ENCODE assay signal across 8 mouse cellular contexts in genomic region chr4:155491529-155492130, GRCm38 (mm10). TPM values are rescaled to one million over a fixed set of nuclear protein-coding genes. Genes with fewer than 3 reads are reported as not detected.
DNase-seq lines count a peak whose midpoint lies in the region; ATAC-seq and TF ChIP-seq lines count a peak whose summit lies in the region.

No protein-coding gene starts in this region.

- H3K4me2 ChIP-seq in embryonic facial prominence, embryonic 15.5 days (replicated peaks), result peak overlapping the region; percentile 81
- peak overlapping the region; percentile 72 for H3K4me2 ChIP-seq in limb, embryonic 13.5 days (replicated peaks)
- H3K4me2 ChIP-seq in neural tube, embryonic 11.5 days (ENCODE audit: low read depth), result peak overlapping the region; percentile 86

- peak overlapping the region; percentile 99 for H3ac ChIP-seq in C2C12 (ENCODE audit: control insufficient read depth, insufficient read length, low read depth)

- peak; percentile 96 for DNase-seq in heart, adult 11 months
- no peak for DNase-seq in heart, postnatal 10 days
- peak; percentile 70 for DNase-seq in neural tube, embryonic 11.5 days (ENCODE audit: low spot score)
- no peak for DNase-seq in gastrocnemius, postnatal 4 days (ENCODE audit: low spot score in 2 of 2)
- DNase-seq in spleen, postnatal 14 days (ENCODE audit: low spot score in 2 of 2), result no peak

- peak overlapping the region; percentile 91 for H3K9ac ChIP-seq in embryonic facial prominence, embryonic 15.5 days
- peak overlapping the region; percentile 100 for H3K9ac ChIP-seq in limb, embryonic 13.5 days
- peak overlapping the region; percentile 98 for H3K9ac ChIP-seq in neural tube, embryonic 11.5 days (ENCODE audit: low read length)

- H3K4me3 ChIP-seq in C2C12 (ENCODE audit: insufficient read depth, poor library complexity, severe bottlenecking), result peak overlapping the region; percentile 100
- H3K4me3 ChIP-seq in embryonic facial prominence, embryonic 15.5 days (replicated peaks), result peak overlapping the region; percentile 72
- peak overlapping the region; percentile 99 for H3K4me3 ChIP-seq in limb, embryonic 13.5 days
- peak overlapping the region; percentile 100 for H3K4me3 ChIP-seq in neural tube, embryonic 11.5 days (ENCODE audit: low read depth, low read length)

- peak; percentile 48 for ATAC-seq in embryonic facial prominence, embryonic 15.5 days (ENCODE audit: insufficient number of reproducible peaks, low FRiP score, low TSS enrichment, low read depth)
- ATAC-seq in limb, embryonic 13.5 days (ENCODE audit: low FRiP score, low read depth), result peak; percentile 48
- peak; percentile 76 for ATAC-seq in neural tube, embryonic 11.5 days (ENCODE audit: insufficient read depth, low FRiP score, low TSS enrichment)

- under 1% methylated on average over 54 of the region's 54 CpGs for WGBS in embryonic facial prominence, embryonic 15.5 days
- WGBS in limb, embryonic 13.5 days, result under 1% methylated on average over 50 of the region's 54 CpGs
- WGBS in neural tube, embryonic 11.5 days, result 0% methylated on average over 49 of the region's 54 CpGs

- intact Hi-C loops in heart, postnatal 10 days (cut with DNase I), result loop anchor here (2.0 kb wide), 1 partner anchor 73 kb away; no protein-coding TSS in a partner anchor

- H3K4me1 ChIP-seq in embryonic facial prominence, embryonic 15.5 days, result peaks cover 41% of the 10 kb centered on the region
- peaks cover 49% of the 10 kb centered on the region for H3K4me1 ChIP-seq in limb, embryonic 13.5 days
- H3K4me1 ChIP-seq in neural tube, embryonic 11.5 days (ENCODE audit: control insufficient read depth, insufficient read depth, low read length), result peaks cover 14% of the 10 kb centered on the region

- no peaks in the 10 kb centered on the region for H3K9me3 ChIP-seq in embryonic facial prominence, embryonic 15.5 days (replicated peaks)
- H3K9me3 ChIP-seq in limb, embryonic 13.5 days, result no peaks in the 10 kb centered on the region
- H3K9me3 ChIP-seq in neural tube, embryonic 11.5 days (ENCODE audit: control insufficient read depth, low read length), result no peaks in the 10 kb centered on the region

- peaks cover 58% of the 10 kb centered on the region for H3K79me2 ChIP-seq in C2C12 (ENCODE audit: control insufficient read depth, insufficient read depth)

- H3K36me3 ChIP-seq in C2C12 (ENCODE audit: control insufficient read depth, insufficient read depth), result peaks cover 8% of the 10 kb centered on the region
- H3K36me3 ChIP-seq in embryonic facial prominence, embryonic 15.5 days, result no peaks in the 10 kb centered on the region
- H3K36me3 ChIP-seq in limb, embryonic 13.5 days, result 0 out of 2 replicates have a peak, but pooled peaks cover 3% of the 10 kb centered on the region
- H3K36me3 ChIP-seq in neural tube, embryonic 11.5 days (ENCODE audit: control insufficient read depth, insufficient read depth, low read length), result no peaks in the 10 kb centered on the region

- H3K79me3 ChIP-seq in C2C12 (ENCODE audit: low read depth), result peaks cover 53% of the 10 kb centered on the region

- H3K27ac ChIP-seq in embryonic facial prominence, embryonic 15.5 days (replicated peaks), result peak overlapping the region; percentile 89
- peak overlapping the region; percentile 95 for H3K27ac ChIP-seq in limb, embryonic 13.5 days
- peak overlapping the region; percentile 90 for H3K27ac ChIP-seq in neural tube, embryonic 11.5 days (ENCODE audit: low read depth, low read length)

- no peak for TF ChIP-seq CTCF in C2C12 (IDR thresholded peaks at IDR 0.05; ENCODE audit: control insufficient read depth, insufficient read depth, insufficient read length)

- no peaks in the 10 kb centered on the region for H3K27me3 ChIP-seq in C2C12 (ENCODE audit: control insufficient read depth, insufficient read depth, insufficient read length)
- H3K27me3 ChIP-seq in embryonic facial prominence, embryonic 15.5 days, result no peaks in the 10 kb centered on the region
- no peaks in the 10 kb centered on the region for H3K27me3 ChIP-seq in limb, embryonic 13.5 days
- no peaks in the 10 kb centered on the region for H3K27me3 ChIP-seq in neural tube, embryonic 11.5 days (ENCODE audit: control insufficient read depth, insufficient read depth, low read length)

TF ChIP-seq in C2C12, 6 proteins besides CTCF, POLR2A, EP300 and RAD21:
- TF ChIP-seq FOSL1 (IDR thresholded peaks at IDR 0.05; ENCODE audit: insufficient read depth, low read length, poor library complexity, severe bottlenecking) (no peak), CEBPB (IDR thresholded peaks at IDR 0.05; ENCODE audit: low read depth) (no peak), MYOG (IDR thresholded peaks at IDR 0.05; ENCODE audit: control insufficient read depth, extremely low read depth, insufficient read length) (no peak), USF1 (IDR thresholded peaks at IDR 0.05; ENCODE audit: low read depth) (no peak), MAX (IDR thresholded peaks at IDR 0.05) (no peak), MYOD1 (IDR thresholded peaks at IDR 0.05; ENCODE audit: control insufficient read depth, insufficient read length, low read depth) (no peak)

RNA-seq across cellular contexts. Expression of gene Gnb1, which starts 0.5 kb away (rescaled TPM):
- total RNA-seq in heart, postnatal 10 days (2021), result 100 to 1,000 TPM; 309 to 321 TPM
- 338 TPM for polyA plus RNA-seq in C2C12 (2012; fragmentation: generic; extraction: Trizol)
- polyA plus RNA-seq in embryonic facial prominence, embryonic 15.5 days (2015; fragmentation: Nextera tagmentation; extraction: Ambion mirVana), result 445 and 456 TPM in 2 replicates
- 506 and 533 TPM in 2 replicates for polyA plus RNA-seq in limb, embryonic 13.5 days (2015; fragmentation: Nextera tagmentation; extraction: Ambion mirVana)
- polyA plus RNA-seq in neural tube, embryonic 11.5 days (2014; fragmentation: Nextera tagmentation; extraction: Ambion mirVana), result 778 and 796 TPM in 2 replicates
- 100 to 1,000 TPM; 272 to 286 TPM for total RNA-seq in gastrocnemius, postnatal 4 days (2021)

RNA-seq across cellular contexts. Expression of gene Tmem52, which starts 22.7 kb away (rescaled TPM):
- total RNA-seq in heart, postnatal 10 days (2021), result 1 to 10 TPM in 1 of 2 experiments, not detected in 1; 2.2 TPM
- not detected for polyA plus RNA-seq in C2C12 (2012; fragmentation: generic; extraction: Trizol)
- 1.2 and 1.3 TPM in 2 replicates for polyA plus RNA-seq in embryonic facial prominence, embryonic 15.5 days (2015; fragmentation: Nextera tagmentation; extraction: Ambion mirVana)
- polyA plus RNA-seq in limb, embryonic 13.5 days (2015; fragmentation: Nextera tagmentation; extraction: Ambion mirVana), result not detected in 2 replicates
- polyA plus RNA-seq in neural tube, embryonic 11.5 days (2014; fragmentation: Nextera tagmentation; extraction: Ambion mirVana), result not detected in 2 replicates
- 10 to 100 TPM; 65.3 to 85.5 TPM for total RNA-seq in gastrocnemius, postnatal 4 days (2021)

Comparison
In these comparisons a context has a peak if more than half of its experiments do, and no peak if none do; other contexts are left out.
1. DNase-seq: peak in heart, adult 11 months (single experiment) and neural tube, embryonic 11.5 days (single experiment); none in heart, postnatal 10 days (0 of 2), gastrocnemius, postnatal 4 days (0 of 2) and spleen, postnatal 14 days (0 of 2).
2. Peak in every context shown above with its lines, with median percentiles within 50 percentile points of each other: H3K4me3 ChIP-seq, ATAC-seq, H3K27ac ChIP-seq, H3K4me2 ChIP-seq and H3K9ac ChIP-seq.